Mouse (Mus musculus) lung, postnatal 0 days (tissue): ENCODE data around the gene Kif26a.

Experiments
- CTCF ChIP-seq: IDR thresholded peaks from 2 replicates; pipeline ENCODE4 v1.5.1; 2016; ENCODE audit warnings: antibody characterized with exemption, mild to moderate bottlenecking
- EP300 ChIP-seq: IDR thresholded peaks from 2 replicates; pipeline ENCODE4 v1.6.1; 2016; ENCODE audit warnings: antibody characterized with exemption, mild to moderate bottlenecking, control low read depth

DNA sequence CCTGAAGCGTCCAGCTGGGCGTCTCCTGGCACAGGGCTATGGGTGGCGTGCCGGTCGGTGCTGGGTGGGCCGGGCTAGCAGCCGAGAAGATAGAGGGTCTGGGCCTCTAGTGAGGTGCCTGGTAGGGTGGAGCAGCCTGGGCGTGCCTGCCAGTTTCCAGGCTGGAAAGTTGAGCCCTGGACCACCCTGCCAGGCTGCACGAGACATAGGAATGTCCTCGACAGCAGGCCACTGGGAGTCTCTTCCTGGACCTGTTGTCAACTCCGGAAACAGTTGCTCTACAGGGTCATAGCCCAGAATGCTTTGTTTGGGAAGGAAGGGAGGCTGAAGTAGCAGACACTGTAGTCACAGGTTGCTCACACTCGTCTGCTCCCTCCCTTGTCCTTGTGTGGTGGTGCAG, 7.6 kb downstream of the Kif26a start:
- TF ChIP-seq CTCF (peak; percentile 25), EP300 (peak; percentile 70)
